Mouse (Mus musculus): ENCODE results near the gene Acat2.
A peak's percentile ranks its signal among the peaks of the same experiment; 100 is the strongest.
"Not testable (repeated sequence)": the region's sequence is repeated elsewhere in the genome, so short reads cannot be mapped to it uniquely, and the experiment has no call there.

Gene Acat2

GRCm38 (mm10) chr17:12959377-12959776, 1.2 kb downstream of the Acat2 start:
- not testable (repeated sequence) for DNase-seq (ENCODE audit: low spot score)

DNA sequence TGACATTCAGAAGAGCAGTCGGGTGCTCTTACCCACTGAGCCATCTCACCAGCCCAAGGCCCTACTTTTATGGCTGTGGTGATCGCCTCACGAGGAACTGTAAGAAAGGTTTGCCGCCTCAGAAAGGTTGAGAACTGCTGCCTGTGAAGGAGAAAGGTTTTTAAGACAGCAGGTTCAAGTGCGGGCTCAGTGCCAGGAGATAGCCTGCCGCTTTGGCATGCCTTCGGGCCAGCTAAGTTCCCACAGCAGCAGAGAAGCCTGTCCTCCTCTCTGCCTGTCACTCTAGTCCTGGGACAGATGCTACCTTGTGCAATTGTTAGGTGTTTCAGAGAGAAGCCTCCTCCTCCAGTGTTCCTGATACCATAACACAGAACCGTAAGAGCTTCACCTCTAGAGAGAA, 3.9 kb downstream of the Acat2 start:
- no peak for DNase-seq (ENCODE audit: low spot score)

DNA sequence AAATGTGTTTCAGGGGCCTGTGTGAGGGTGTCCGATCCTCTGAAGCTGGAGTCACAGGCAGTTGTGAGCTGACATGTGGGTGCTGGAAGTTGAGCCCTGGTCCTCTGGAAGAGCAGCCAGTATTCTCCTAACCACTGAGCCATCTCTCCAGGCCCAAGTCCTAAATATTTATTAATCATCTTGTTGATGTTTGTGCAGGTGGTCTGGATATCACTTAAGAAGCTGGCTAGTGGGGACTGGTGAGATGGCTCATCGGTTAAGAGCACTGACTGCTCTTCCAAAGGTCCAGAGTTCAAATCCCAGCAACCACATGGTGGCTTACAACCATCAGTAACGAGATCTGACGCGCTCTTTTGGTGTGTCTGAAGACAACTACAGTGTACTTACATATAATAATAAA, 10.9 kb downstream of the Acat2 start:
- DNase-seq (ENCODE audit: low spot score), result no peak

GRCm38 (mm10) chr17:12942459-12943162, 17.9 kb downstream of the Acat2 start:
- DNase-seq (ENCODE audit: low spot score), result no peak

GRCm38 (mm10) chr17:12941543-12942260, 18.8 kb downstream of the Acat2 start:
- DNase-seq (ENCODE audit: low spot score), result no peak

DNA sequence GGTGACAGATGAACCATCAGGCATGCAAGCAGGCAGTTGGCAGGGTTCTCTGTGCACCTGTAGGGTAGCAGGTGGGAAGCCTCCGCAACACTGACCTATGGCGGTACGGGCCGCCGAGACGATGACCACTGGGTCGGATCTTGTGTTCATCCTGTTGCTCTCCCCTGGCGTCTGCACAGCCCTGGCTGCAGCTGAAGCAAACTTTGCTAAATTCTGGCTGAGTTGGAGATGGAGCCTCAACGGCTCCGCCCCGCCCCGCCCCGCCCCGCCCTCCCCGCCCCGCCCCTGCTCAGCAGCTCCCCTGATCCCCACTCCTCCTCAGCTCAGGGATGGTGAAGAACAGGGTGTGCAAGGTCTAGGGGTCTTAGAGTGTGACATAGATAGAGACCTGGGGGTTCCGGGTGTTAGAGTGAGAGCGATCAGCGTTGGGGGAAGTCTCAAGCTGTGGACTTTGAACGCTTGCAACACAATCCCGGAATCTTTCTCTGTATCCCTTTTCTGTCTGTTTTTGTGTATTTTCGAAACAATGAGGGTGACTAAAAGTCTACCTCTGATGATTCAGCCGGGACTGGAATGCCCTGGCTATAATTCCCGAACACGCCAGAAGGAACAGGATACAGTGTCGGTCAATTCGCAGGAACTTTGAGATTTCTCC, 20.3 kb downstream of the Acat2 start, which contains the start of gene Acat3:
Gene Acat3 (minus strand): TSS at position 450 of the 655 bp plus-strand sequence.
- peak; percentile 23 for DNase-seq (ENCODE audit: low spot score)

DNA sequence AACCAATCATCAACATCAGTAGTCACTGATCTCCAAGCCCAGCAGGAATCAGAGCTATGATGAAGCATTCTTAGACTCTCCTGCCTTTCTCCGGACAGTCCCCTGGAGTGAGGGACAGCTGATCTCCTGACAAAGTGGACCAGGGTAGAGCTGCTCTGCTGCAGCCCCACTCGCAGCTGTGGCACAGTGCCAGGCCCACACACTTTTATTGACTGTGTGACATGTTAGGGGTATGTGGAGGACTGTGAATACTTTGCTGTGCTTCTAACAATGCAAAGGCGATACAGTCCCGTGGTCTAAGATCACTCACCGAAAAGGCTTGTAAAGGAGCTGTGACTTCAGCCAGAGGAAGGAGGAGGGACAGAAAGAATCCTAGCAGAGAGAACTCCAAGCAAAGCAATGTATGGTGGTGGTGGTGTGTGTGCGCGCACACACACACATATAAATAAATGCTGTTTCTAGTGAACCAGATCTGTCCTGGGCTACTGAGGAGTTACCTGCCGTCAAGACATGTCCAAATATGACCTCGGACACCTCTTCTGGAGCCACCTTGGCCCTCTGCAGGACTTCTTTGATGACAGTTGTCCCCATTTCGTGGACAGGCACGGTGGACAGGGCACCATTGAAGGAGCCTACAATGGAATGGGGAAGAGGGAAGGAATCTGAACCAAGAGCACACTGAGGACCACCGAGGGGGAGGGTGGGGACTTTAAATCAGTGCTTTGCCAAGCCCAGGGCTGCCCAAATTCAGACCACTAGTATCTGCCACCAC, 21.0 kb downstream of the Acat2 start:
- DNase-seq (ENCODE audit: low spot score), result not testable (repeated sequence)

DNA sequence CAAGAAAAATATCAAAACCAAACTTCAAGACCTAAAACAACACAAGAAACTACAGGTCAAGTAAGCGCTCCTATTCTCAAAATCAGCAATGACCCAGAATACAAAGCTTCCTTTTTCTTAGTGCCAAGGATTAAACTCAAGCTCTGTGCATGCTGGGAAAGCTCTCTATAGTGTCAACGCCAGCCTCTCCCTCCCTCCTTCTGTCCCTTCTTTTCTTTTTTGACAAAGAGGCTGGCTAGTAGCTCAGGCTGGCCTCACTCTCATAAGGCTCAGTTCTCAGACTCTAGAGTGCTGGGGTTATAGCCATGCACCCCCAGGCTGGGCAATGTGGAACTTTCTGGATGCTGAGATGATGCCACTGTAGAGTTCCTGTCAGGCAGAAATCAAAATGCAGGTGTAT, 22.5 kb downstream of the Acat2 start:
- DNase-seq (ENCODE audit: low spot score), result no peak

DNA sequence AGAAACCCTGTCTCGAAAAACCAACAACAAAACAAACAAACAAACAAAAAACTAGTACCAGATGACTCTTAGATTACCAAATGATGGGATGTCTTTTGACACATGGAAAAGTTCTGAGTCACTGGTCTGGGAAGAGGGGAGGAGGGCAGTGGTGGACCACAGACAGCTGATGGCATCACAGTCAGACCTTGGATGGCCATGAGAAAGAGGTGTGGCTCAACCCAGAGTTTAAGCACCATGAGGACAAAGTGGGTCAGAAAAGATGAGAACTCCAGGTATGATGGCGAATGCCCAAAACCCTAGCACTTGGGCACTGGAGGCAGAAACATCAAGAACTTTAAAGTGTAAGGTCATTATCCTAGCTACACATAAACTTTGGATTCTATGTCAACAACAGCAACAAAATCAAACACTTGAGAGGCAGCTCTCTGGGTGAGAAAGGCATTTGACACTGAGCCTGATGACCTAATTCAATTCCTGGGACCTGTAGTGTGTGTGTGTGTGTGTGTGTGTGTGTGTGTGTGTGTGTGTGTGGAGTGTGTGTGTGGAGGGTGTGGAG, 23.1 kb downstream of the Acat2 start:
- DNase-seq (ENCODE audit: low spot score), result no peak

- DNase-seq (ENCODE audit: low spot score), result no peak
Observed at GRCm38 (mm10) chr17:12935719-12936118, 24.8 kb downstream of the Acat2 start.

- DNase-seq (ENCODE audit: low spot score), result not testable (repeated sequence)
Observed at GRCm38 (mm10) chr17:12931576-12931975, 29.0 kb downstream of the Acat2 start.

DNA sequence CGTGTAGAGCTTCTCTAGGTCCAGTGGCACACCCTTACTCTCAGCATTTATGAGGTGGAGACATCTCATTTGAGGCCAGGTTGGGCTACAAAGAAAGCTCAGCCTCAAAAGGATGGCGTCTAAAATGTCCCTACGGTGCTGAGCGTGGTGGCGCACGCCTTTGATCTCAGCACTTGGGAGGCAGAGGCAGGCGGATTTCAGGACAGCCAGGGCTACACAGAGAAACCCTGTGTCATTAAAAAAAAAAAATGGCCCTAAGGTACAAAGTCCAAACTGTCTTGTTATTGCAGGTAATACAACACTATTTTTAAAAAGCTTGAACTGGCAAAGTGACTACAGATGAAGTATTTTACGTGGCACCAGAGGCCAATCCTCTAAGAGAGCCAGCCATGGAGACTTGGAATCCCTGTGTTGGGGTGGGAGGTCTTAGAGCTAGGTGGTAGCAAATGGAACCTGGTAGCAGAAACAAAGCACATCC, 34.8 kb downstream of the Acat2 start:
- no peak for DNase-seq (ENCODE audit: low spot score)

DNA sequence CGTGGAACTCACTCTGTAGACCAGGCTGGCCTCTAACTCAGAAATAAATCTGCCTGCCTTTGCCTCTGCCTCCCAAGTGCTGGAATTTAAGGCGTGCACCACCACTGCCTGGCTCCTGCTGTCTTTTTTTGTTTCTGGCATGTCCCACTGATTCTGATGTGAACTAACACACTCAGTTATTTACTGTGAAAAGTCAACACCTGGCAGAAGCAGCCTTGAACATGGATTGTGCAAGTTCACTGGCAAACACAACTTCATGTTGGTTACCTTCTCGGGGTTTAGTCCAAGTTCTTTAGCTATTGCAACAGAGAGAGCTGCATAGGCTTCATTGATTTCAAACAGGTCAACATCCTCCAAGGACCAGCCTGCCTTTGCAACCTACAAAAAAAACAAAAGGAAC, 35.5 kb downstream of the Acat2 start:
- DNase-seq (ENCODE audit: low spot score), result no peak

DNA sequence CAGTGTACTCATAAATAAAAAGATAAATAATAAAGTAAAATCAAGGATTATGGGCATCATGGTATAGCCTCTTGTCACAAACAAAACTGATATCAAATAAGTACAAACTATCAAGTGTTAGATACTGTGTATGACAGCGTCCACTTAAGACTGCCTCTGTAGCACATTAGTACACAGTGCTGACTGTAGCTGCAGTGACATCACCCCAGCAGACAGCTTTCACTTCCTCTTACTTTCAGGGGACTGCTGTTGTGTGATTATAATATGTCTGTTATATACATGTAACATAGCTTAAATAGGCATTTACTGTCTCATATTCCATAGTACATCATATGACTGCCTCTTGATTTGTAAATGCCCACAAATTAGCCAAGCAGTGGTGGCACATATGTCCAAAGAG, 39.5 kb downstream of the Acat2 start:
- DNase-seq (ENCODE audit: low spot score), result no peak

DNA sequence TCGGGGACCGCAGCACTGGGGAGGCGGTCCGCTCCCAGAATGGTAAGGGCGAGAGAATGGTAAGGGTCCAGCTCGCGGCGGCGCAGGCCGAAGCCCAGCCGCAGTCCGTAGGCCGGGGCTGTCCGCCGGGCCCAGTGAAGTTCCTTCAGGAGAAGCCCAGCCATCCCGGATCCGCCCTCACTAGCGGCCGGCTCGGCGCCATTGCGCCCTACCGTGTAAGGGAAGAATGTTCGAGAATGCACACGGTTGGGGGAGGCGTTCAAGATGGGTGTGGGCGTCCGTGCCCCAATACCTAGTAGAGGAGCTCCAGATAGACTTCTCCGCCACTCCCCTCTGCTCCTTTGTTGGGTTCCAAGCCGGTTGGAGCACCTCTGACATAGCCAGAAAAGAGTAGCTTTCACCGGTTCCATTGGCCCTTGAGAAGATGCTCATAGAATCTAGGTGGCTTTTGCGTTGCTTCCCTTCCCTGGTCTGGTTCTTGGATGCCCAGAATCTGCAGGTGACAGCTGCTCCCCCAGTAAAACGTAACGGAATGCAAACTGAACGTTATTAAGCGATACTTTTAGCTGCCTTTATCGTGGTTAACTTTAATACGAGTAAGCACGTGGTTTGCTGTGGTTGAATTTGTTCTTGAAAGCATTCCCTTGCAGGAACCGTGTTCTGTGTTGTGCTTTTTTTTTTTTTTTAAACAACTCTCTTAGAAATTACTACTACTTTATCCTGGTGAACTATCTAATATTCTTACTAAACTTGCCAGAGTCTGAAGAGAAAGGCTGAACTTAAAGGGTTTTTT, 43.8 kb downstream of the Acat2 start:
- DNase-seq (ENCODE audit: low spot score), result no peak

GRCm38 (mm10) chr17:12915881-12916583, 44.5 kb downstream of the Acat2 start, which contains the start of gene Mrpl18:
Mrpl18 (minus strand) TSS chr17:12916345.
- peak; percentile 100 for DNase-seq (ENCODE audit: low spot score)

DNA sequence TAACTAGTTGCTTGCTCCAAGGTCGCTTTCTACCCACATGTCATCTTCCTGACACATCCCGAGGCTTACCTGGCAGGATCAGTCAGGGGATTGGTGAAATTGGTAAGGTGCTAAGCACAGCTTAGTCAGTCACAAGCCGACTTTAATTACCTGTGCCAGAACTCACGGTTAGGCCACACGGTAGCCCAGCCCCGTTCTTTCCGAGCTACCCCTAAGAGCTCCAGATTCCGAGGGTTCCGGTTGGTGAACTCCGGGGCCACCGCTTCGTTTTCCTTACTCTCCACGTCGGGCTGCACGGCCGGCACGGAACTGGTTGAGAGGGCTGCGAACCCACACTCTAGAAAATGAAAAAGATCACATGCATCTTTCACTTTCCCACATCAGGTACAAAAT, 45.1 kb downstream of the Acat2 start, which contains the start of gene Tcp1:
Gene Tcp1 (plus strand): TSS at position 214 of the 393 bp plus-strand sequence.
- peak; percentile 12 for DNase-seq (ENCODE audit: low spot score)

DNA sequence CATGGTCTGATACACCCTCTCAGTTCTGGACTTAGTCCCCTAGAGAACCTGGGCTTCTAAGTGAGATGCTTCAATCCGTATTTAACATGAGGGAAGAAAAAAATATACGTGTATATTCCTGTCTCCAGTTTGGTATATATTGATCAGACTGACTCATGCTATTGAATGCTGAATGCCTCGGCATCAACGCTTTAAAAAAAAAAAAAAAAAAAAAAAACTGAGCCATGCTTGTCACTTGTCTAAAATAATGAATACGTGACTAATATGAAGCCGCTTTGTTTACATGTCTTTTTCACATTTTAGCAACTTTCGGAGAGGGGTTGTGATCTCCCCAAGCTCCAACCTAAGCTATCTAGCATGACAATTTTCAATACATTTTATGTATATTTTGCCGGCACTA, 50.2 kb downstream of the Acat2 start:
- no peak for DNase-seq (ENCODE audit: low spot score)

- DNase-seq (ENCODE audit: low spot score), result no peak
Observed at GRCm38 (mm10) chr17:12909361-12910280, 50.9 kb downstream of the Acat2 start, which contains the start of gene Pnldc1. Pnldc1 (minus strand) TSS chr17:12910230.
